Mouse (Mus musculus): ENCODE results near the gene Hes7. TPM values are rescaled to one million over a fixed set of nuclear protein-coding genes. Genes with fewer than 3 reads are reported as not detected.
A peak's percentile ranks its signal among the peaks of the same experiment; 100 is the strongest.

Hes7 gene
- under 1 TPM in 1 of 2 experiments, not detected in 1; 0.26 TPM for total RNA-seq (2021)
- long read RNA-seq, experiment 1, result 0 reads
- long read RNA-seq, experiment 2, result 0 reads

DNA sequence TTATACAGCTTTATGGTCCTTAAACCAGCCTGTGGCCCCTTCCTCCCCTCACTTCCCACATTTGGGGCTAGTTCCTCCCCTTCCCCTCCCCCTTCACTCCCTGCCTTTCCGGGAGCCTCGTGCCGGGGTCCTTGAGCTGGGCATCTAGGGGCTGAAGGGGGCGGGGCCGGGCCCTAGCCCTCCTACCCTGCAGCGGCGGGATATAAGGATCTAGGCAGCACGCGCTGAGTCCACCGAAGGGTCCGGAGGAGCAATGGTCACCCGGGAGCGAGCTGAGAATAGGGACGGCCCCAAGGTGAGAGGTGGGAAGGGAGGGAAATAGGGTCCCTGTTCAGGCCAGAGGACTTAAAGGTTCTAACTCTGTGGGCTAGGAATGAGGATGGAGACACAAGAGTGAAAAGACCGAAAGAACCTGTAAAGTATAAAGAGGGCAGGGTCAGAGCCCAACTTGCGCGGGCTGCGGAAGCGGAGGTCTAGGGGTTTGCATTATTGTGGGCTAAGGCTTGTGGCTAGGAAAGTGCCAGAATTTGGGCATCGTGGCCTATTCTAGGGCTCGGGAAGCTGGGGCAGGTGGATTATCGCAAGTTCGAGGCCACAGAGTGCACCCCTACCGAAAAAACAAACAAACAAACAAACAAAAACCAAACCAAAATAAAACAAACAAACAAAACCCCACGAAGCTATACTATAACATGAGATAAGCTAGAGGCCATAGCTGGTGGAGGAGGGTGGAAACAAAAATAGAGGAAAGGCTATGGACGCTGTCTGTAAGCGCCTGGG, at the start of gene Hes7:
Gene Hes7 (plus strand): TSS at position 184 of the 780 bp plus-strand sequence.
- DNase-seq (ENCODE audit: low spot score in 2 of 2), result no peak

DNA sequence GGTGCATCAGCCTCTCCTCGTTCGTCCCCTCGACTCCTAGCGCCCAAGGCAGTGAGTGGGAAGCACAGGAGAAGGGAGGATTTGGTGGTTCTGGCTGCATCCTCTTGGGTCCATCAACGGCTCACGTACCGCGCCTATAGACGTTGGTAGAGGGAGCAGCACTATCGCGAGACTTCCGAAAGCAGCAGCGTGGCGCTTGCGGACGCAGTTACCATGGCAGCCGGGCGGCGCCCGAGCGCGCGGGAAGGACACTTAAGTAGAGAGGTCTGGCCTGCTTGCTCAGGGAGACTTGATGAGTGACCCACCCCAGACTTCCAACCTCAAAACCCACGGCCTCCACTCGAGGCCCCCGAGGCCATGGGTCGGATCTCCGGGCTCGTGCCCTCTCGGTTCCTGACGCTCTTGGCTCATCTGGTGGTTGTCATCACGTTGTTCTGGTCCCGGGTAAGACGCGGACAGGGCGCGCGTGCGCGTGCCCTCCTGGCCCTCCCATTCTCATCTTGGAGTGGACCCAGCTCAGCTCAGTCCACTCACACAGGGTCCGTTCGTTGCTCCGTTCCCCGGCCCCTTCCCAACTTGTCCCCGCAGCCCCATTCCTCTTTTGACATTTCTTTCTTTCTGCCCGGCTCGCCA, 49.5 kb upstream of the Hes7 start, which contains the start of gene Tmem107:
Gene Tmem107 (plus strand): TSS at position 217 of the 633 bp plus-strand sequence.
- peak; percentile 88 to 91 for DNase-seq (ENCODE audit: low spot score in 2 of 2)

DNA sequence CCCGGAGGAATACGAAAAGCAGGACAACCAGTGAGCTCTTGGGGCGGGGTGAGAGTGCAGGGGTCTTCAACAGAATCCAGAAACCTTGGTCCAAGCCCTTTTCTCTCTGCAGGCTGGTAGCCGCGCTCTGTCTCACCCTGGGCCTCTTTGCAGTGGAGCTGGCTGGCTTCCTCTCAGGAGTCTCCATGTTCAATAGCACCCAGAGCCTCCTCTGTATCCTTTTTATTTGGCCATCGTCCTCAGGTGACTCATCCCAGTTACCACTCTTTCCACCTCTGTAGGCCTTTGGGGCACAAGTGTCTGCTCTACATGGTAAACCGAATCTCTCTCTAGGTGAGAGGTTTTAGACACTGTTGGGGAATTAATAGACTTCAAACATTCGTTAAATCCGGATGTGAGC, 48.9 kb upstream of the Hes7 start:
- DNase-seq (ENCODE audit: low spot score in 2 of 2), result no peak

DNA sequence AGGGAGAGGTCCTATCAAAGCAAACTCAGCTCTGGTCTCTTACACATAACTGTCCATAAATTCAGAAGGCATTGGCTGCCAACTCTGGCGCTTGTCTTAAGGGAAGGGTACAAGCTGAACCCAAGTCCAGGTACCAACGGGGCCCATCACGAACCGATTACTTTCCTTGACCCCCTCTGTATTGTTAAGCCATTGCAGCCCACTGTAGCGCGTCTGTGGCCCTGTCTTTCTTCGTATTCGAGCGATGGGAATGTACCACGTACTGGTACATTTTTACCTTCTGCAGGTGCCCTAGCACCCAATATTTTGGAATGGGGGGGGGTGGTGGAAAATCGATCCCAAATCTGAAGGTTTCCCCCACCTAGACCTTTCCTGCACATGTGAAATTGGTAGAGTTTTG, 48.0 kb upstream of the Hes7 start:
- no peak for DNase-seq (ENCODE audit: low spot score in 2 of 2)

DNA sequence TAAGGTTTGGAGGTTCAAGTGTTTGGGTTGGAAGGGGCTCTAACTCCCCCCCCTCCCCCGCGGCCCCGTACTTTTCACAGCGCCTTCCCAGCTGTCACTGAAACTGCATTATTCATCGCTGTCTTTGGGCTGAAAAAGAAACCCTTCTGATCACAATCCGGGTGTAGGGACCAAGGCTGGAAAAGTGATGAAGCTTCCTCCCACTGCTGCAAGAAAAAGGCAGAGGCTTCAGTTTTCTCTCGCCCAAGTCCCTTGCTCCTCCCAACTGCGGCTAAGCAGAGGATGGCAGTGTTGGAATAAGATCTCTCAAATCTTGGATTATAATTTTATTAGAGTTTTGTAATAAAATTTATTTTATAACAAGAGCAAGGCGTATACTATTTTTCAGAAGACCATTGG, 47.5 kb upstream of the Hes7 start:
- no peak for DNase-seq (ENCODE audit: low spot score in 2 of 2)

DNA sequence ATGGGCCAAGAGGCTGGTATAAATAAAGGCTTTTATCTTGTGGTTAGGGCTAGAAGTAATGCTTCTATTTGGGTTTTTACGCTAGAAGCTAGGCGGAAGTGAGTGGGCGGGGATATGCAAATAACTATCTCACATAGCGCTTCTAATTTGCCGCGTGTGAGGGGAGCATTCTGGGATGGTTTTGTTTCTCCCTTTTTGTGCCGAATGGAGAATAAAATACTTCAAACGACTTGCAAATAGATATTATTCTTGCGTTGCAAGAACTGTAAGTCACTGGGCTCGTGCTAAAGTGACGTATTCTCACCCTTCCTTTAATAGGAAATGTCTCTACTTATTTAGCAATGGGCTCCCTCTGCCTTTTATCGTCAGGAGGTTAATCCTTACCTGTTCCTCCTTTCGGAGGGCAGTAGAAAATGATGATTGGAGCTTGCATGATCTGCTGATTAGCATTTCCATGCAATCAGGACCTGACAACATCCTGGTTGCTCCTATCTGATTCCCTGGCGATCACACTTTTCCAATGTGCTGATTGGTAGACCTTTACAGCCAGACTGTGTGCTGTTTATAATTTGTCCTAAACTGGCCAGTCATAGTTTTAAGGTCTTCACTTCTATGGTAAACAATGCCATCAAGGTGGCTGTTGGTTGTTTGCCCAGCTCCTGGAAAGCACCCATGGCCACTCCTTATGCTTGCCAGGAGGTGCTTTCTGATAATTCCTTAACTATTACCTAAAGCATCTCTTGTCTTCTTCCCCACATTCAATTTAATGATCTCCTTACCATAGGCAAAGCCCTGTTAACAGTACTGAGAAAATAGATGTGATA, 46.9 kb upstream of the Hes7 start:
- DNase-seq (ENCODE audit: low spot score in 2 of 2), result peak; percentile 56 to 63

DNA sequence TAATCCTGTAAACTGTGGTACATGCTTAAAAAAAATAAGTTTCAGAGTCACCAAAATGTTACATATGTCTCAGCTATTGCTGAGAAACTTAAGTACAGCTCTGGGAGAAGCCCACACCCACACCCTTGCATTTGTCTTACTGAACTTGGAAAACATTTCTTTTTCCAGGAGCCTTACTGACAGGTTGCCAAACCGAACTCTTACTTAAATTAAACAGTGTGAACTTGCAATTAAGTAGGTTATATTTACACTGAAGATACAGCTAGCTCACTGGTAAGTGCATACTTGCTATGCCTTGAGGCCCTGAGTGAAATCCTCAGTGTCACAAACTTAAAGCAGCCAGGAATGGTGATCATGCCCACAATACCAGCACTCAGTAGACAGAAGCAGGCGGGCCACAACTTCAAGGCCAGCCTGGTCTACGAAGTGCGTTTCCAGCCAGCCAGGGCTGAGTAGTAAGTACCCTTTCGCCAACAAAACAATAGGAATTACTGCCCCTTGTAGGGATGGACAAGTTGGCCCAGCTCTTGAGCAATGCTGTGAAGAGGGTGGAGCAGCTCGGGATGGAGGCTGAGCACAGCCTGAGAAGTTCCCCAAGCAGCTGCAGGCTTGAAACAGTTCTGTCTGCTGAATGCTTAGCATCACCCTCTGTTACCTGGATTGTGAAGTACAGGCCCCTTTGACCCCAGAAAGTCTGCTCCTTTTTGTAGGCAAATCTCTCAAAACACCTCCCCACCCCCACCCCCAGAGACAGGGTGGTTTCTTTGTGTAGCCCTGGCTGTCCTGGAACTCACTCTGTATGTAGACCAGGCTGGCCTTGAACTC, 46.0 kb upstream of the Hes7 start:
- DNase-seq (ENCODE audit: low spot score in 2 of 2), result no peak

DNA sequence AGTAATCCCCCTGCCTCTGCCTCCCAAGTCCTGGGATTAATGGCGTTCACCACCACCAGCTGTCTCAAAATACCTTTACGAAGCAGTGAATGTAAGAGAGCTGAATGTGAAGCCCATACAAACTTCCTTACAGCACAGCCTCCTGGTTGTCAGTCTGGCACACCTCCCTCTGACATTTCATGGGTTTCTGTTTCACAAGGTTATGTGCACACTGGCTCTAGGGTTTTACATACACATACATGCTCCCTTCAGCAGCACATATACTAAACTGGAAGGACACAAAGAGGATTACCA, 45.5 kb upstream of the Hes7 start:
- DNase-seq (ENCODE audit: low spot score in 2 of 2), result no peak

DNA sequence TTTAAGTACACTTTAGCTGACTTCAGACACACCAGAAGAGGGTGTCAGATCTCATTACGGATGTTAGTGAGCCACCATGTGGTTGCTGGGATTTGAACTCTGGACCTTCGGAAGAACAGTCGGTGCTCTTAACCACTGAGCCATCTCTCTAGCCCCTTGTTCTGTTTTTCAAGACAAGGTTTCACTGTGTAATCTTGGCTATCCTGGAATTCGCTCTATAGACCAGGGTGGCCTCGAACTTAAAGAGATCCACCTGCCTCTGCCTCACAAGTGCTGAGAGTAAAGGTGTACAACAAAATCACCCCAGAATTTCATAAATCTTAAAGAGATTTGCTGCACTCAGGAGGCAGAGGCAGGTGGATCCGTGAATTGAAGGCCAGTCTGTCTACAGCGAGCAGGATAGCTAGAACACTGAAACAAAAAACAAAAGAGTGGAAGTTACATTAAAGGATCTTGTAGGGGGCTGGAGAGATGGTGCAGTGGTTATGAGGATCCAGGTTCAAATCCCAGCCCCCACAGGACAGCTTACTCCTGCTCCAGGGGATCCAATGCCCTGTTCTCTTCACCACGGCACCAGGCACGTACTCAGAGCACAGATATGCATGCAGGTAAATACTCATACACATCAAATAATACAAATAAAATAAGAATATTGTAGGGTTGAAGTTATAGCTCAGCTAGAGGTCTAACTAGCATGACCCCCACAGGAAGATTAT, 44.3 kb upstream of the Hes7 start:
- no peak for DNase-seq (ENCODE audit: low spot score in 2 of 2)

DNA sequence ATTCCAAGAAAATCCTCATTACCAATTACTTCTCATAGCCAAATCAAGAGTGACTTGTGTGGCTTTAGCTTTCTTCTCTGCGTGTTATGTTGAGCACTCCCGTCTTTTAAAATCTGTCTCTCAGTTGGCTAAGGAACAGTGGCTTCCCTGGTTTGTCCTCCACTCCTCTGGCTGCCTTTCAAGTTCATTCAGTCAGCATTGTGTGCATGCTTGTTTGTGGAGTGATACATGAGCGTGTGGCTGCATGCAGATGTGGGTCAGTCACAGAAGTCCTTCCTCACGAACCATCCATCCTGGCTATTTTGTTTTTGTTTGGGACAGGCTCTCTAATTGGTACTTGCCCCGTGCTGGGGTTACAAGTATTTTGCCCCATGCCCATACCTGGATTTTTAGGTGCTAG, 43.6 kb upstream of the Hes7 start:
- DNase-seq (ENCODE audit: low spot score in 2 of 2), result no peak

DNA sequence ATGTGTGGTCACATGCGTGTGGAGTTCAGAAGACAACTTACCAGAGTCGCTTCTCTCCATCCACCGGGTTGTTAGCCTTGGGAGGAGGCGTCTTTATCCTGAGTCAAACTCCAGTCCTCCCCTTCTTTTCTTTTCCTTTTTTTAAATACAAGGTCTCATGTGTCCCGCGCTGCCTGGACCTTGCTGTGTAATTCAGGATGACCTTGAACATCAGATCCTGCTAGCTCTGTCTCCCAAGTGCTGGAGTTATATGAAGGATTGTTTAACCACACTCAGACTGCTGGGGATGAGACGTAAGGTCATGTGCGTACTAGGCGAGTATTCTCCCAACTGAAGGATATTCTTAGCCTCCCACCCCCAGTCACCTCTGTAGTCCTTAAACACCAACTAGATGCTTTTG, 42.9 kb upstream of the Hes7 start:
- no peak for DNase-seq (ENCODE audit: low spot score in 2 of 2)

DNA sequence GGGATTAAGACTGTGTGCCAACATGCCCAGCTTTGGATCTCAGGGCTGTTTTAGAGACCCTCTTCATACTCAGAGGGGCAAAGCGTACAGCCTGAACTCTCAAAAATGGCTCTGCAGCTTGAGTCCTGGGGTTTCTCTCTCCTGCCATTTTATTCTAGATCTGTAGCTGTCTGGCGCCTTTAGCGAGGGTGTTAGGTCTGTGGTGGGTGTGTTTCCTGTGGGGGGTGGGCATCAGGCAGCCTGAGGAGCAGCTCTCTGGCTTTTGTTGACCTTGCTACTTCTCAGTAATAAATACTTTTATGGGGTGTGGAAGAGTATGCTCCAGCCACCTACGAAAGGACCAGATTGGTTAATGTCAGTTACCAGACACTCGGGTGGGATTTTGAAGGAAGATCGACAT, 42.2 kb upstream of the Hes7 start:
- no peak for DNase-seq (ENCODE audit: low spot score in 2 of 2)

DNA sequence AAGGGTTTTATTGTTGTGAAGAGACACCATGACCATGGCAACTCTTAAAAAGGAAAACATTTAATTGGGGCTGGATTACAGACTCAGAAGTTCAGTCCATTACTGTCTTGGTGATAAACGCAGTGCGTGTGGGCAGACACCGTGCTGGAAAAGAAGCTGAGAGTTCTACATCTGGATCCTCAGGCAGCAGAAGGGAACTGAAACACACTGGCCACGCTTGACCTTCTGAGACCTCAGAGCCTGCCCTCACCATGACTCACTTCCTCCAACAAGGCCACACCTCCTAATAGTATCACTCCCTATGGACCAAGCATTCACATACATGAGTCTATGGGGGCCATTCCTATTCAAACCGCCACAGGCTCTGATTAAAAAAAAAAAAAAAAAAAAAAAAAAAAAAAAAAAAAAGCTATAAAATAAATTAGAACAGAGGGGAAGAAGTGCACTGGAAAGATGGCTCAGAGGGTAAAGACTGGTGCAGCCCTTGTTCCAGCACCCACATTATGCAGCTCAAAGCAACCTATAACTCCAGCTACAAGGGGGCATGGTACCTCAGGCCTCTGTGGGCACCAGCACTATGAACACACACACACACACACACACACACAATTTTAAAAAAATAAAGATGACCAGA, 41.3 kb upstream of the Hes7 start:
- peak in 1 of 2 experiments; percentile 22 for DNase-seq (ENCODE audit: low spot score in 2 of 2)

DNA sequence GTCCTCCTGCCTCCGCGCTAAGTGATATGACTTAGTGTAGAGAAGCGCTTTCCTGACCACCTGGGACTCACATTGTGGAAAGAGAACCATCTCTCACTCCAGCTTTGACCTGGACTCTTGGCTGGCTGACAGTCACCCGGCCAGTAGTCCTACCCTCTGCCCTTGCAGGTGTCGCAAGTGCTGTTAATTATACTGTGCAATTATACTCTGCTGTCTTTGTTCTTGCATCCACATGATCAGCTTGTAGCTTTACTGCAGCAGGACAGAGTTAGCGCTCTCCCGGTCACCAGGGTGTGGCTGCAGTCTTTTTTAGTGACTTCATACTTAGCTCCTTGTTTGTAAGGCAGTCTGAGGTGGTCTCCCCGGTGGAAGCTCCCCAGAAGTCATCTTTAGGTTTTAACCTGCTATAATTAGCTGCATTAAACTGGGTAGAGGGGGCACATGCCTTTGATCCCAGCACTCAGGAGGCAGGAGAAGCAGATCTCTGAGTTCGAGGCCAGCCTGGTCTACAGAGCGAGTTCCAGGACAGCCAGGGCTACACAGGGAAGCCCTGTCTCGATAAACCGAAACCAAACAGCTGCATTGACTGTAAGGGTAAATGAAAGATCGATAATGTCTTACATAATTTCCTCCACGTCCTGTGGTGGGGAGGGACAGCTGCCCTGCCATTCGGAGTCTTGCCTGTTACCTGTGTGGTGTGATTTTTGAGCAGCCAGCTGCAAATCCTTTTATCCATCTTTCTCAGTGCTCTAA, 39.9 kb upstream of the Hes7 start:
- DNase-seq (ENCODE audit: low spot score in 2 of 2), result no peak

DNA sequence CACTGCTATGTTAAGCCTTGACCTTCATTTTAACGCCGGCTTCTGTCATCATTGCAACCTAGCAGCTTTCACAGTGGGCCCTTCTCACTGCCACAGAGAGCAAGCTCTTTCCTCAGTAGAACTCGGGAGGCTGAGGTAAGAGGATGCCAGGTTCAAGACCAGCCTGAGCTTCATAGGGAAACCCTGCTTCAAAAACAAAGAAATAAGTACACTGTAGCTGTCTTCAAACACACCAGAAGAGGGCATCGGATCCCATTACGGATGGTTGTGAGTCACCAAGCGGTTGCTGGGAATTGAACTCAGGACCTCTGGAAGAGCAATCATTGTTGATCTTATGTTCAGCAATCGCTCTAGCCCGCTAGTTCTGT, 39.4 kb upstream of the Hes7 start:
- DNase-seq (ENCODE audit: low spot score in 2 of 2), result no peak

DNA sequence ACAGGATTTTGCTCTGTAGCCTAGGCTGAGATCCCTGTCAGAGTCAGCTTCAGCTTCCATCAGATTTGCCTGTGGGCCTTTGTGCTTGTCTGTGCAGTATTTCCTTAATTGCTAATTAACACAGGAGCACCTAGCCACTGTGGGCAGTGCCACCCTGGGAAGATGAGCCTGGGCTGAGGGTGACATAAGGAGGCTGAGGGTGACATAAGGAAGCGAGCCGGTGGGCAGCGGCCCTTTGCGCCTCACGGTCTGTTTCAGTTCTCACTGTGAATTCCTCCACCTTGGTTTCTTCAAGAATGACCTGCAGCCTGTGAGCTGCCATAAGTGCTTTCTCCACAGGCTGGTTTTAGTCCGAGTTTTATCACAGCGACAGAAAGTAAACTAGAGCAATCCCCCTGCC, 38.6 kb upstream of the Hes7 start:
- DNase-seq (ENCODE audit: low spot score in 2 of 2), result no peak

DNA sequence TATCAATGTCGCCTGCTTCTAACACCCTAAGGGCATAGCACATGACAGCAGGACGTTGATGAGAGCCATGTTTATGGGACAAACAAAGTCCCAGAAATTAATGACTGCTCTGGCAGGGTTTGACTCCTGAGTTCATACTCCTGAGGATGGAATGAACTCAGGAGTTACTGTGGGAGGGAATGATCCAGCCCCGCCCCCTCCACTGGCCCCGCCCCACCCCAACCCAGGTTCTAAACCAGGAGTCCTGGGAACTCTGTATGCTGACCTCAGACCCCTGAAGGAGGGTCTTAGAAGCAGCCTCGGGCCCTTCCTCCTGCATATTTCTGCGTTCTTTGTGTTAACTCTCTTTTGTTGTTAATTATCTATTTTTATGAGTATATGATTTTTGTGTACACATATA, 34.6 kb upstream of the Hes7 start:
- DNase-seq (ENCODE audit: low spot score in 2 of 2), result peak in 1 of 2 experiments; percentile 16

DNA sequence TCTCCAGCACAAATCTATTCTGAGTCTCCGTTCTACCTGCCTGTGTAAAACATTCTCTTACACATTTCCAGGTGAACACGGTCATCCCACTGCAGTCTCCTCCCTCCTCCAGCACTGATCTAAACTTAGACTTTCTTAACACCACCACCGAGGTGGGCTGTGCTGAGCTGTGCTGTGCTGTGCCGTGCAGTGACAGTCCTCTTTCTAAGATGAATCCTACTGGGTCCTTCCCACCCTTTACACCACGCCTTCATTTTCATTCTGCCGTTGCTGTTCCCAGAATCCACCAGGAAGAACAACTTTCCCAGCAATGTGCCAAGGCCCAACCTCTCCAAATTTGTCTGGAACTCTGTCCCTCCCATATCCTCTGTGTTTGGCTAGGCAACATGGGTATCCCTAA, 33.8 kb upstream of the Hes7 start:
- peak in 1 of 2 experiments; percentile 12 for DNase-seq (ENCODE audit: low spot score in 2 of 2)

DNA sequence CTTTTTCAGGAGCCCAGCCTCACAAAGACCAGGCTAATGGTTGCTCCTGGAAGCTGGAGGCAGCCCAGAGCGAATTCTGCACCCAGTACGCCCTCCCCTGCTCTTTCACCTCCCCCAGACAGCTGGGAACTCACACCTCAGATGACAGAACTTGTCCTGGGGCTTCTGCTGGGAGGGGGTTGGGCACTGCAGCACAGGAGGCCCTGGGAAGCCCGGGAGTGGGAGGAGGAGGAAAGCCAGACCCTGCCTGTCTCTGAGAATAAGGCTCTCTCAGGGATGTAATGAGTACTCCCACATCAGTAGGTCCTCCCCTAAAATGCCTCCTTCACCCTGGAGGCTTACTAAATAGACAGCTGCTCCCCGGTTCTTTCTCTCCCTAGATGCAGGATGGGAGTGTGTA, 33.1 kb upstream of the Hes7 start:
- peak in 1 of 2 experiments; percentile 20 for DNase-seq (ENCODE audit: low spot score in 2 of 2)

All from adrenal gland, adult 18-20 months (tissue).